Mouse (Mus musculus): ENCODE measurements around the gene Fbxo36. TPM values are rescaled to one million over a fixed set of nuclear protein-coding genes. Genes with fewer than 3 reads are reported as not detected.

The Fbxo36 gene
- polyA plus RNA-seq, 1 experiment from 2014 or later = 9.8 TPM

DNA sequence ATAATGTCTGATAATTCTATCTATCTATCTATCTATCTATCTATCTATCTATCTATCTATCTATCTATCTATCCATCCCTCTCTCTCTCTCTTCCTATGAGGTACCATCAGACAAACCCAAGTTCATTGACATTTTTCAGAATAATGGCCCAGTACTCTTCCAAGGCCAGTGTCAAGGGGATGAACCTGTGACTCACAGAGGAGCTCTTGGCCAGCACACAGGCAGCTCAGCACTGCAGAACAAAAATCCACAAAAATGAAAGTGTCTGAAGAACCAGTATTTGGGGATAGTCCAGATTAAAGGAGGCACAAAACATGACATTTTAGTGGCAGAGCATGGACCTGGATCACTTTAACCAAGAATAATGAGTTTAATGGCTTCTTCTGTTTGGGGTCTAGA is 103.0 kb downstream of the Fbxo36 start:
- Histone ChIP-seq H3K9ac (ENCODE audit: low read length) (no peak overlapping the region), H3K27ac (ENCODE audit: low read length) (no peak overlapping the region), H3K4me2 (ENCODE audit: low read depth, low read length) (no peak overlapping the region), H3K27me3 (ENCODE audit: control insufficient read depth, insufficient read depth, low read length) (no peaks in the 10 kb centered on the region), H3K9me3 (replicated peaks; ENCODE audit: control insufficient read depth, low read length) (no peaks in the 10 kb centered on the region), H3K4me1 (ENCODE audit: control insufficient read depth, insufficient read depth, low read length) (no peaks in the 10 kb centered on the region), H3K36me3 (ENCODE audit: control insufficient read depth, insufficient read depth, low read length) (no peaks in the 10 kb centered on the region), H3K4me3 (replicated peaks; ENCODE audit: low read length) (no peak overlapping the region)
- ATAC-seq (ENCODE audit: insufficient read depth, low FRiP score) = no peak

- Histone ChIP-seq H3K36me3 (ENCODE audit: control insufficient read depth, insufficient read depth, low read length) (no peaks in the 10 kb centered on the region), H3K4me3 (replicated peaks; ENCODE audit: low read length) (no peak overlapping the region), H3K9me3 (replicated peaks; ENCODE audit: control insufficient read depth, low read length) (no peaks in the 10 kb centered on the region), H3K9ac (ENCODE audit: low read length) (no peak overlapping the region), H3K4me2 (ENCODE audit: low read depth, low read length) (no peak overlapping the region), H3K27me3 (ENCODE audit: control insufficient read depth, insufficient read depth, low read length) (no peaks in the 10 kb centered on the region), H3K27ac (ENCODE audit: low read length) (no peak overlapping the region), H3K4me1 (ENCODE audit: control insufficient read depth, insufficient read depth, low read length) (no peaks in the 10 kb centered on the region)
- 95% methylated on average over 4 of the region's 4 CpGs for WGBS
- no peak for ATAC-seq (ENCODE audit: insufficient read depth, low FRiP score)
Measured at GRCm38 (mm10) chr1:84943549-84943948, 103.9 kb downstream of the Fbxo36 start.

DNA sequence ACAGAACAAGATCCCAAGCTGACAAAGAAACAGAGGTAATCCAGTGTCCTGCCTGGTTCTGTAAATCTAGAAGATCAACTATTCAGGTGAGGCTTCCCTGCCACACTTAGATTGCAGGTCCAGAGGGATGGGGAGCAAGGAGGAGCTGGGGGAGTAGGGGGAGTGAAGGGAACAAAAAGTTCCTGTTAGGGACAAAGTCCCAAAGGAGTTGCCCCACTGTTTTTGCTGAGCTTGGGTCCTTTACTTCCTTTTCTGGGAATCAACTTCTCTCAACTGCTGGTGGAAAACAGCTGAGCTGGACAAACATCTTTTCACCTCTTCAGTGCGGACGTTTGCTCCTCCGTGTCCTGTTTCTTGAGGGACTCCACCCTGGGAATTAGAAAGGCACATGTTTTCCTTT is 106.3 kb downstream of the Fbxo36 start:
- no peaks in the 10 kb centered on the region for H3K9me3 ChIP-seq (replicated peaks; ENCODE audit: control insufficient read depth, low read length)
- no peaks in the 10 kb centered on the region for H3K36me3 ChIP-seq (ENCODE audit: control insufficient read depth, insufficient read depth, low read length)
- H3K4me1 ChIP-seq (ENCODE audit: control insufficient read depth, insufficient read depth, low read length) = no peaks in the 10 kb centered on the region
- no peak overlapping the region for H3K4me3 ChIP-seq (replicated peaks; ENCODE audit: low read length)
- H3K27me3 ChIP-seq (ENCODE audit: control insufficient read depth, insufficient read depth, low read length) = no peaks in the 10 kb centered on the region
- ATAC-seq (ENCODE audit: insufficient read depth, low FRiP score) = no peak
- H3K27ac ChIP-seq (ENCODE audit: low read length) = no peak overlapping the region
- H3K4me2 ChIP-seq (ENCODE audit: low read depth, low read length) = no peak overlapping the region
- no peak overlapping the region for H3K9ac ChIP-seq (ENCODE audit: low read length)
- WGBS = 63% methylated on average over 3 of the region's 3 CpGs

GRCm38 (mm10) chr1:84947390-84947789 is 107.7 kb downstream of the Fbxo36 start:
- Histone ChIP-seq H3K4me2 (ENCODE audit: low read depth, low read length) (no peak overlapping the region), H3K4me1 (ENCODE audit: control insufficient read depth, insufficient read depth, low read length) (no peaks in the 10 kb centered on the region), H3K9me3 (replicated peaks; ENCODE audit: control insufficient read depth, low read length) (no peaks in the 10 kb centered on the region; the same call in 1 of the 2 replicates), H3K9ac (ENCODE audit: low read length) (no peak overlapping the region), H3K36me3 (ENCODE audit: control insufficient read depth, insufficient read depth, low read length) (no peaks in the 10 kb centered on the region), H3K4me3 (replicated peaks; ENCODE audit: low read length) (no peak overlapping the region), H3K27me3 (ENCODE audit: control insufficient read depth, insufficient read depth, low read length) (no peaks in the 10 kb centered on the region), H3K27ac (ENCODE audit: low read length) (no peak overlapping the region)
- no peak for ATAC-seq (ENCODE audit: insufficient read depth, low FRiP score)
- WGBS = 69% methylated on average over 2 of the region's 2 CpGs

Other genes starting within 250 kb of the Fbxo36 start
- gene Dner, start 143.6 kb upstream of the Fbxo36 start, polyA plus RNA-seq (2015; fragmentation: Nextera tagmentation; extraction: Ambion mirVana) = 3.2 and 3.7 TPM in 2 replicates
- gene Trip12, start 675 bp downstream of the Fbxo36 start, polyA plus RNA-seq (2015; fragmentation: Nextera tagmentation; extraction: Ambion mirVana) = 58.1 and 61.1 TPM in 2 replicates
- 0.24 and 0.27 TPM in 2 replicates for gene Slc16a14, start 95.3 kb downstream of the Fbxo36 start, polyA plus RNA-seq (2015; fragmentation: Nextera tagmentation; extraction: Ambion mirVana)

Data from stomach, embryonic 16.5 days (tissue).